Mouse (Mus musculus) ovary, postnatal 36 days (tissue): ENCODE measurements at regions not wholly inside any gene's neighbourhood (a gene's known extent, or its start where the extent isn't known, plus 50 kb on each side); places are given as distances from the start of the nearest gene placed in this dataset.
"Not testable (repeated sequence)": the region's sequence is repeated elsewhere in the genome, so short reads cannot be mapped to it uniquely, and the experiment has no call there.

Experiments used
- DNase-seq: peaks from one replicate; pipeline ENCODE4 v3.0.0; 2022; ENCODE audit warnings: low spot score, mixed read lengths

- no peak for DNase-seq
Observed at GRCm38 (mm10) chr4:84163362-84163761, 511.7 kb downstream of the Bnc2 start.

- DNase-seq = no peak
Observed at GRCm38 (mm10) chr4:84165256-84165655, 509.8 kb downstream of the Bnc2 start.

- DNase-seq = no peak
Observed at GRCm38 (mm10) chr4:84172841-84173240, 502.2 kb downstream of the Bnc2 start.

- DNase-seq = no peak
Observed at GRCm38 (mm10) chr4:84173441-84173840, 501.6 kb downstream of the Bnc2 start.

GRCm38 (mm10) chr4:84176457-84176856, 498.6 kb downstream of the Bnc2 start:
- not testable (repeated sequence) for DNase-seq

GRCm38 (mm10) chr4:84177827-84178226, 497.2 kb downstream of the Bnc2 start:
- no peak for DNase-seq

GRCm38 (mm10) chr4:84184436-84184835, 490.6 kb downstream of the Bnc2 start:
- no peak for DNase-seq

- DNase-seq = no peak
Observed at GRCm38 (mm10) chr4:84184844-84185243, 490.2 kb downstream of the Bnc2 start.

GRCm38 (mm10) chr4:84189315-84189714, 485.8 kb downstream of the Bnc2 start:
- DNase-seq = no peak

GRCm38 (mm10) chr4:84191303-84191702, 483.8 kb downstream of the Bnc2 start:
- no peak for DNase-seq

- no peak for DNase-seq
Observed at GRCm38 (mm10) chr4:84192301-84192700, 482.8 kb downstream of the Bnc2 start.

GRCm38 (mm10) chr4:84196732-84197131, 478.3 kb downstream of the Bnc2 start:
- no peak for DNase-seq

- DNase-seq = no peak
Observed at GRCm38 (mm10) chr4:84198176-84198575, 476.9 kb downstream of the Bnc2 start.

GRCm38 (mm10) chr4:84199181-84199656, 475.9 kb downstream of the Bnc2 start:
- DNase-seq = peak; percentile 51

- DNase-seq = no peak
Observed at GRCm38 (mm10) chr4:84201001-84201400, 474.1 kb downstream of the Bnc2 start.

GRCm38 (mm10) chr4:84202231-84202630, 472.8 kb downstream of the Bnc2 start:
- DNase-seq = no peak

GRCm38 (mm10) chr4:84203680-84204079, 471.4 kb downstream of the Bnc2 start:
- no peak for DNase-seq

GRCm38 (mm10) chr4:84204777-84205176, 470.3 kb downstream of the Bnc2 start:
- no peak for DNase-seq

- DNase-seq = no peak
Observed at GRCm38 (mm10) chr4:84208175-84208574, 466.9 kb downstream of the Bnc2 start.

GRCm38 (mm10) chr4:84209538-84209937, 465.5 kb downstream of the Bnc2 start:
- DNase-seq = no peak

GRCm38 (mm10) chr4:84211311-84211875, 463.7 kb downstream of the Bnc2 start:
- no peak for DNase-seq

GRCm38 (mm10) chr4:84212004-84212403, 463.1 kb downstream of the Bnc2 start:
- DNase-seq = no peak

- no peak for DNase-seq
Observed at GRCm38 (mm10) chr4:84214523-84214922, 460.6 kb downstream of the Bnc2 start.

GRCm38 (mm10) chr4:84218961-84219360, 456.1 kb downstream of the Bnc2 start:
- no peak for DNase-seq
